Mouse (Mus musculus) stomach, postnatal 0 days (tissue): ENCODE results near the gene Car4.

ENCODE experiments used
- CTCF ChIP-seq: IDR thresholded peaks from 2 replicates; pipeline ENCODE4 v1.5.1; 2016; ENCODE audit warnings: antibody characterized with exemption, low read depth, mild to moderate bottlenecking, moderate library complexity
- EP300 ChIP-seq: optimal IDR thresholded peaks from 2 replicates; pipeline ENCODE3; 2016; ENCODE audit warnings: antibody characterized with exemption

DNA sequence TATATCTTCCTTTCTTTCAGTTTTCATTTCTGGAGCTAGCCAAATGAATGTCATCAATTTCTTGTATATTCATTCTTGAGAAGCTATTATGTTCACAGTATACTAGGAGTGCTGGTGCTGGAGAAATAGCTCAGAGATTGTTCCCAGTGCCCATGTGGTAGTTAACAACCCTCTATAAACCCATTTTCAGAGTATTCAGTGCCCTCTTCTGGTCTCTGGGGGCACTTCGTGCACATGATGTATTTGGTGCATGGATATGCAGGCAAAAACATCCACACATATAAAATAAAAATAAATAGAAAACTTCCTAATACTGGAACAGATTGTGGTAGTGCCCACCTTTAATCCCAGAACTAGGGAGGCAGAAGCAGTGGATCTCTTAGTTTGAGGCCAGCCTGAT, 35.4 kb downstream of the Car4 start:
- TF ChIP-seq CTCF (peak; percentile 16; the same call in 1 of the 2 replicates), EP300 (no peak)
